Mouse (Mus musculus): ENCODE measurements at regions not wholly inside any gene's neighbourhood (a gene's known extent, or its start where the extent isn't known, plus 50 kb on each side); places are given as distances from the start of the nearest gene placed in this dataset.

GRCm38 (mm10) chr11:56315221-56315987 lies 274.6 kb upstream of the Nmur2 start:
- Histone ChIP-seq H3K79me2 (replicated peaks; ENCODE audit: control insufficient read depth, extremely low read depth, insufficient read depth, poor library complexity, severe bottlenecking) (no peaks in the 10 kb centered on the region), H3K27ac (ENCODE audit: insufficient read depth, low read depth) (no peak overlapping the region), H3K4me3 (replicated peaks in 1 of 3; ENCODE audit: low read depth in 2 of 3, low read length in 2 of 3, poor library complexity in 1 of 3) (no peak overlapping the region), H3K4me1 (ENCODE audit: control insufficient read depth in 1 of 2, insufficient read depth in 2 of 2) (peaks cover 0 to 7% of the 10 kb centered on the region in 2 experiments; a peak in 1 of 4 replicates), H3K36me3 (replicated peaks in 1 of 2; ENCODE audit: control insufficient read depth in 1 of 2, insufficient read depth in 1 of 2, low read length in 1 of 2) (no peaks in the 10 kb centered on the region), H3K27me3 (replicated peaks) (no peaks in the 10 kb centered on the region), H3K9ac (ENCODE audit: insufficient read depth, low read depth) (no peak overlapping the region), H3K4me2 (ENCODE audit: insufficient read depth, low read depth, poor library complexity, severe bottlenecking) (no peak overlapping the region), H3K9me3 (replicated peaks; ENCODE audit: low read length) (peaks cover 47% of the 10 kb centered on the region)
- dilution Hi-C loops (cut with MboI; ENCODE audit: extremely low pct_ligation_motif_present, extremely low pct_unique_long_range_greater_than_20kb, low sequenced_read_pairs): no loop called here
- peak; percentile 20 for DNase-seq (ENCODE audit: extremely low read depth)
- in situ Hi-C loops (cut with MboI; ENCODE audit: low pct_ligation_motif_present, low pct_unique_long_range_greater_than_20kb, low sequenced_read_pairs): no loop called here
- TF ChIP-seq POLR2A (IDR thresholded peaks at IDR 0.05; ENCODE audit: low read depth, low read length) (no peak), TBP (conservative IDR thresholded peaks at IDR 0.05; ENCODE audit: low read depth, low read length) (no peak), JUND (conservative IDR thresholded peaks at IDR 0.05; ENCODE audit: low read depth, low read length) (no peak), MAZ (IDR thresholded peaks at IDR 0.05; ENCODE audit: low read depth, low read length) (no peak), PAX5 (IDR thresholded peaks at IDR 0.05; ENCODE audit: low read length) (no peak)

GRCm38 (mm10) chr11:56309549-56309948 lies 268.7 kb upstream of the Nmur2 start:
- H3K4me3 ChIP-seq (replicated peaks in 1 of 3; ENCODE audit: low read depth in 2 of 3, low read length in 2 of 3, poor library complexity in 1 of 3): no peak overlapping the region
- H3K4me1 ChIP-seq (ENCODE audit: control insufficient read depth in 1 of 2, insufficient read depth in 2 of 2): no peaks in the 10 kb centered on the region
- TF ChIP-seq BHLHE40 (IDR thresholded peaks at IDR 0.05; ENCODE audit: low read depth, low read length): no peak
- TF ChIP-seq KAT2A (IDR thresholded peaks at IDR 0.05; ENCODE audit: insufficient replicate concordance, low read length): no peak
- no peak for TF ChIP-seq MAZ (IDR thresholded peaks at IDR 0.05; ENCODE audit: low read depth, low read length)
- no peak for TF ChIP-seq ZNF384 (IDR thresholded peaks at IDR 0.05; ENCODE audit: low read depth, low read length)
- TF ChIP-seq MAX (IDR thresholded peaks at IDR 0.05; ENCODE audit: low read length): no peak
- TF ChIP-seq CHD2 (IDR thresholded peaks at IDR 0.05; ENCODE audit: low read length): no peak
- no peak for TF ChIP-seq MAFK (IDR thresholded peaks at IDR 0.05; ENCODE audit: insufficient replicate concordance, low read length)
- no peak for TF ChIP-seq MEF2A (IDR thresholded peaks at IDR 0.05; ENCODE audit: borderline replicate concordance, low read depth, low read length)
- TF ChIP-seq NELFE (IDR thresholded peaks at IDR 0.05; ENCODE audit: low read depth, low read length): no peak
- TF ChIP-seq GABPA (IDR thresholded peaks at IDR 0.05; ENCODE audit: insufficient replicate concordance, low read depth, low read length): no peak
- TF ChIP-seq HCFC1 (IDR thresholded peaks at IDR 0.05; ENCODE audit: low read depth, low read length): no peak
- no peak for TF ChIP-seq ZKSCAN1 (IDR thresholded peaks at IDR 0.05; ENCODE audit: borderline replicate concordance, low read depth, low read length)
- no peak for TF ChIP-seq UBTF (IDR thresholded peaks at IDR 0.05; ENCODE audit: low read depth, low read length)
- no peak for TF ChIP-seq USF2 (conservative IDR thresholded peaks at IDR 0.05; ENCODE audit: low read depth, low read length)
- no peak for TF ChIP-seq POLR2A (IDR thresholded peaks at IDR 0.05; ENCODE audit: low read depth, low read length)
- no peak for TF ChIP-seq PAX5 (IDR thresholded peaks at IDR 0.05; ENCODE audit: low read length)
- no peak for DNase-seq (ENCODE audit: extremely low read depth)
- in situ Hi-C loops (cut with MboI; ENCODE audit: low pct_ligation_motif_present, low pct_unique_long_range_greater_than_20kb, low sequenced_read_pairs) (no loop called here), dilution Hi-C loops (cut with MboI; ENCODE audit: extremely low pct_ligation_motif_present, extremely low pct_unique_long_range_greater_than_20kb, low sequenced_read_pairs) (no loop called here)
- no peak overlapping the region for H3K27ac ChIP-seq (ENCODE audit: insufficient read depth, low read depth)
- no peak overlapping the region for H3K4me2 ChIP-seq (ENCODE audit: insufficient read depth, low read depth, poor library complexity, severe bottlenecking)
- H3K9ac ChIP-seq (ENCODE audit: insufficient read depth, low read depth): no peak overlapping the region
- no peaks in the 10 kb centered on the region for H3K36me3 ChIP-seq (replicated peaks in 1 of 2; ENCODE audit: control insufficient read depth in 1 of 2, insufficient read depth in 1 of 2, low read length in 1 of 2)
- no peaks in the 10 kb centered on the region for H3K27me3 ChIP-seq (replicated peaks)
- H3K9me3 ChIP-seq (replicated peaks; ENCODE audit: low read length): peaks cover 56% of the 10 kb centered on the region
- no peaks in the 10 kb centered on the region for H3K79me2 ChIP-seq (replicated peaks; ENCODE audit: control insufficient read depth, extremely low read depth, insufficient read depth, poor library complexity, severe bottlenecking)
